In genomic region chr10:37138778-37139442, GRCm38 (mm10) we compare ENCODE assay signal across 8 mouse cellular contexts. TPM values are rescaled to one million over a fixed set of nuclear protein-coding genes. Genes with fewer than 3 reads are reported as not detected.
DNase-seq lines count a peak whose midpoint lies in the region; ATAC-seq lines count a peak whose summit lies in the region.

TSS of gene Marcks (minus strand) at chr10:37138920.

- ATAC-seq in intestine, embryonic 14.5 days (replicated peaks; ENCODE audit: low FRiP score, low TSS enrichment, low read depth): peak; percentile 69
- peak; percentile 53 for ATAC-seq in megakaryocyte progenitor cell, adult 5-6 weeks (replicated peaks; ENCODE audit: poor library complexity)

- H3K4me2 ChIP-seq in intestine, embryonic 14.5 days (ENCODE audit: low read length): peak within 1 kb of the TSS; percentile 91

- H3K27me3 ChIP-seq in intestine, embryonic 14.5 days (replicated peaks; ENCODE audit: control insufficient read depth, insufficient read depth, low read length): no peaks in the 10 kb centered on the region

- peak; percentile 85 to 94 for DNase-seq in adrenal gland, adult (ENCODE audit: inconsistent age in 2 of 2, low spot score in 1 of 2)
- peak; percentile 97 for DNase-seq in embryo, embryonic 10.5 days (ENCODE audit: low spot score)
- DNase-seq in gastrocnemius, postnatal 36 days: peak; percentile 76 to 83
- peak; percentile 89 for DNase-seq in intestine, embryonic 14.5 days (ENCODE audit: low spot score)
- DNase-seq in left cerebral cortex, postnatal 10 days (ENCODE audit: extremely low spot score in 1 of 2, low spot score in 2 of 2): peak; percentile 92 to 95
- peak; percentile 86 for DNase-seq in right cerebral cortex, postnatal 14 days
- DNase-seq in urinary bladder, postnatal 25 days (ENCODE audit: low spot score): peak; percentile 87

- peak within 1 kb of the TSS; percentile 100 for H3K4me3 ChIP-seq in intestine, embryonic 14.5 days (ENCODE audit: low read depth, low read length)

- H3K9me3 ChIP-seq in intestine, embryonic 14.5 days (ENCODE audit: control insufficient read depth, low read length): no peaks in the 10 kb centered on the region

- peak within 1 kb of the TSS; percentile 100 for H3K9ac ChIP-seq in intestine, embryonic 14.5 days (ENCODE audit: low read length)

- H3K4me1 ChIP-seq in intestine, embryonic 14.5 days (replicated peaks; ENCODE audit: control insufficient read depth, insufficient read depth, low read length): peaks cover 9% of the 10 kb centered on the region; the same call in 1 of the 2 replicates

- peaks cover 20% of the 10 kb centered on the region for H3K36me3 ChIP-seq in intestine, embryonic 14.5 days (ENCODE audit: control insufficient read depth, insufficient read depth, low read length)

- H3K27ac ChIP-seq in intestine, embryonic 14.5 days (ENCODE audit: low read depth): peak within 1 kb of the TSS; percentile 99

- under 1% methylated on average over 39 of the region's 39 CpGs for WGBS in intestine, embryonic 14.5 days

- intact Hi-C loops in gastrocnemius, postnatal 36 days (cut with DNase I): loop anchor here (5.0 kb wide), 2 partner anchors 258 to 1708 kb away; no protein-coding TSS in a partner anchor
- intact Hi-C loops in left cerebral cortex, postnatal 10 days (cut with DNase I): loop anchor here (5.0 to 10.0 kb wide), 9 partner anchors 67 to 1896 kb away; no protein-coding TSS in a partner anchor

RNA-seq across cellular contexts. Expression of gene Marcks, which starts in this region (rescaled TPM):
- 10 to 100 TPM; 23.9 to 25.0 TPM for total RNA-seq in gastrocnemius, postnatal 36 days (2021)
- 120 and 127 TPM in 2 replicates for polyA plus RNA-seq in intestine, embryonic 14.5 days (2014; fragmentation: Nextera tagmentation; extraction: Ambion mirVana)
- total RNA-seq in left cerebral cortex, postnatal 10 days (2021): 100 to 1,000 TPM; 342 to 346 TPM
- total RNA-seq in megakaryocyte progenitor cell, adult 5-6 weeks (2015): 6.9 and 7.6 TPM in 2 replicates
- total RNA-seq in megakaryocyte progenitor cell, adult 5-6 weeks (2017): 6.7 and 9.1 TPM in 2 replicates

Comparison
In these comparisons a context has a peak if more than half of its experiments do, and no peak if none do; other contexts are left out.
1. Peak in every context shown above with its lines: DNase-seq, ATAC-seq, H3K4me3 ChIP-seq and H3K27ac ChIP-seq.
2. RNA of gene Marcks (total RNA-seq): 342 to 346 TPM in left cerebral cortex, postnatal 10 days; 23.9 to 25.0 TPM in gastrocnemius, postnatal 36 days and 6.7 to 9.1 TPM in megakaryocyte progenitor cell, adult 5-6 weeks; every median in the first group is over 10 times any median in the second.